Mouse (Mus musculus) heart, embryonic 13.5 days (tissue): ENCODE measurements around the gene Zfp422. TPM values are rescaled to one million over a fixed set of nuclear protein-coding genes. Genes with fewer than 3 reads are reported as not detected.
A peak's percentile ranks its signal among the peaks of the same experiment; 100 is the strongest.

Experiments used
- ATAC-seq: fragments of 200-750 bp; cut with Nextera tagmentation; 2 replicates; pipeline ENCODE4 v1.8.0; 2017; ENCODE audit warnings: moderate TSS enrichment; ENCODE audit not compliant: insufficient number of reproducible peaks, low FRiP score, low TSS enrichment; ENCODE audit errors: extremely low read depth
- H3K27ac ChIP-seq: fragments of 300-500 bp; sonication (generic); replicated peaks from 2 replicates; pipeline ENCODE4 v1.5.1; 2015; ENCODE audit warnings: moderate library complexity, mild to moderate bottlenecking, inconsistent platforms
- H3K27me3 ChIP-seq: fragments of 300-500 bp; sonication (generic); replicated peaks from 2 replicates; pipeline ENCODE4 v1.6.1; 2015; ENCODE audit warnings: mild to moderate bottlenecking, inconsistent platforms
- H3K36me3 ChIP-seq: fragments of 300-500 bp; sonication (generic); 2 replicates; pipeline ENCODE4 v1.6.1; 2015; ENCODE audit warnings: mild to moderate bottlenecking, inconsistent platforms
- H3K4me1 ChIP-seq: fragments of 300-500 bp; sonication (generic); 2 replicates; pipeline ENCODE4 v1.6.1; 2015; ENCODE audit warnings: inconsistent platforms
- H3K4me2 ChIP-seq: fragments of 300-500 bp; sonication (generic); 2 replicates; pipeline ENCODE4 v1.6.1; 2015; ENCODE audit warnings: inconsistent platforms, mild to moderate bottlenecking, moderate library complexity
- H3K4me3 ChIP-seq: fragments of 300-500 bp; sonication (generic); 2 replicates; pipeline ENCODE4 v1.5.1; 2015; ENCODE audit warnings: moderate library complexity, mild to moderate bottlenecking, inconsistent platforms
- H3K9ac ChIP-seq: fragments of 300-500 bp; sonication (generic); 2 replicates; pipeline ENCODE4 v1.6.1; 2015; ENCODE audit warnings: inconsistent platforms, mild to moderate bottlenecking, moderate library complexity
- H3K9me3 ChIP-seq: fragments of 300-500 bp; sonication (generic); 2 replicates; pipeline ENCODE4 v1.6.1; 2016; ENCODE audit warnings: inconsistent platforms
- WGBS: fragments of 180-500 bp; shearing (Covaris S2); methylation state at CpG from one replicate; pipeline ENCODE4 v1.1.7; 2015; ENCODE audit warnings: mixed read lengths; 5-methylcytosine and 5-hydroxymethylcytosine counted together
- polyA plus RNA-seq: library from polyadenylated mRNA; unstranded; fragments of >200 nt; fragmentation: Nextera tagmentation; extraction: Ambion mirVana; gene quantifications from 2 replicates; pipeline ENCODE4 v1.2.1, GENCODE M21; 2015

Zfp422 gene
- 82.4 and 83.3 TPM in 2 replicates for polyA plus RNA-seq

DNA sequence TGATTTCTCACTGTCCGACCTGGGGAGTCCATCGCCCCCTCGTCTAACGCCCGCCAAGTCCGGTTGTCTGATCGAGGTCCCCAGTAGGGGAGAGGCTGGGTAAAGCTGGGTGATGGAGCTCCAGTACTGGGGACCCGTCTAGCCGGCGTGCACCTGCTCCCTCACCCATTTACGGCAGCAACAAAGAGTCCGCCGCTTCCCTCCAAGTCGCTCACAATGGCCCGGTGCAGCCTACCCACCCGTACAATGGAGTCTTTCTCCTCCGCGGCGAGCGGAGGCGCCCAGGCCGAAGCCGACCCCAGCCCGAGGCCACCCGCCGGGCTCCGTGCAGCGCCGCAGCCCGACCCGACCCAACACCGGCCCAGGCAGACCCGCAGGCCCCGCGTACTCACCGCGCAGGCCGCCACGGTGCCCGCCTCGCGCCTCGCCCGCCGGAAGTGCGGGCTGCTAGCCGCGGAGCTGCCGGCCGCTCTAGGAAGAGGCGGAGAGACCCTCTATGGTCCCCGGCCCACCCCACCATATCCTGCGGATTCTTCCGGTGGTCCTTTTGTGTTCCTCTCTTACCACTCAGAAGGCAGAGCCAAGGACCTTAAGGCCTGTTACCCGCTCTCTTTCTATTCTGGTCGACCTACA, at the start of gene Zfp422:
TSS of gene Zfp422 (minus strand) at position 461 of the 633 bp plus-strand sequence.
- Histone ChIP-seq H3K4me2 (peak within 1 kb of the TSS; percentile 85), H3K27me3 (no peaks in the 10 kb centered on the region), H3K4me3 (peak within 1 kb of the TSS; percentile 93), H3K36me3 (peaks cover 27% of the 10 kb centered on the region), H3K9ac (peak within 1 kb of the TSS; percentile 99), H3K9me3 (no peaks in the 10 kb centered on the region), H3K27ac (peak within 1 kb of the TSS; percentile 92), H3K4me1 (peaks cover 13% of the 10 kb centered on the region)
- under 1% methylated on average over 46 of the region's 56 CpGs for WGBS
- ATAC-seq: peak; percentile 61; the same call in 1 of the 2 replicates

DNA sequence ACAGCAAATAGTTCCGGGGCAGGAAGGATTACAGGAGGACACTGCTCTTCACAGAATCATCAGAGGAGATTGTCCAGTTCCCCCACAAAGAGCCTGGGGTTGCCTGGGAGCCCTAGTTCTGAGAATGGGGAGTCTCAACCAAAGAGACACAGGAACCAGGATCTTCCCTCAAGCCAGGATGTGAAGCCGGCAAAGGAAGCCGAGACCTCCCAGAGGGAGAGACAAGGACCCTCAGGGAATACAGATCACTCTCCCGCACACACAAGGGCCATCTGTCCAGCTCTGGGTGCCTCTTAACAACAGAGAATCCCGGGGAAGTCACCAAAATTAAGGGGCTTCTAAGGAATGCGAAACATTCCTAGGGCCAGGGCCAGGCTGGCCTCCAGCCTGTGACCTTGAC, 48.5 kb upstream of the Zfp422 start:
- ATAC-seq: no peak
- Histone ChIP-seq H3K9me3 (no peaks in the 10 kb centered on the region), H3K9ac (no peak overlapping the region), H3K36me3 (no peaks in the 10 kb centered on the region), H3K27ac (no peak overlapping the region), H3K4me3 (no peak overlapping the region), H3K4me1 (peaks cover 56% of the 10 kb centered on the region), H3K27me3 (peaks cover 3% of the 10 kb centered on the region; the same call in 1 of the 2 replicates), H3K4me2 (no peak overlapping the region)
- WGBS: 56% methylated on average over 6 of the region's 6 CpGs

DNA sequence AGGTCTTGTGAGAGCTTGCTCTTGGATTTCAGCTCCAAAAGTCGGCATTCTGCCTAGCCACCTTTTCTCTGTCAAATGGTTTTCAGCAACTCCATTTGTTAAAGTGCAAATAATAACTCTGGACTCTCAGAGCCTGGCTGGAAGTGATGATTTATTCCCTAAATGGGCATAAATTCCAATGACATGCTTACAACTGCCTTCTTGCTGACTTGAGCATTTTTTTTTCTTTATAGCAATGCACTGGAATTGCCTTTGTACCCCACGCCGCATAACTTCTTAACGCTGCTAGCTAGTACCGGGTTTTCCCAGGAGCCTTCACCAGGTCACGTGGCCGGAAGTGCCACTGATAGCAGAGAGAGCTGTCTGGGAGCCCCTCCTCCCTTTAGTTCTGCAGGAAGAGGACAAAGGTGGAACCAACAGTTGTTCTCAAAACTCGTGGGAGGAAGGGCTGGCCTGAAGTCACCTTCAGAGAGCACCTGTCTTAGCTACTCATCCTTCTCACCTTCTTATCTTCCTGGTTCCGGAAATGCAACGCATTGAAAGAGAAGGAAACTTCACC, 47.6 kb upstream of the Zfp422 start:
- H3K27me3 ChIP-seq: peaks cover 12% of the 10 kb centered on the region; the same call in 1 of the 2 replicates
- H3K9ac ChIP-seq: no peak overlapping the region
- no peak for ATAC-seq
- H3K27ac ChIP-seq: no peak overlapping the region
- peaks cover 60% of the 10 kb centered on the region for H3K4me1 ChIP-seq
- H3K4me2 ChIP-seq: peak overlapping the region; percentile 37
- H3K9me3 ChIP-seq: no peaks in the 10 kb centered on the region
- H3K36me3 ChIP-seq: no peaks in the 10 kb centered on the region
- WGBS: 31% methylated on average over 10 of the region's 10 CpGs
- no peak overlapping the region for H3K4me3 ChIP-seq

DNA sequence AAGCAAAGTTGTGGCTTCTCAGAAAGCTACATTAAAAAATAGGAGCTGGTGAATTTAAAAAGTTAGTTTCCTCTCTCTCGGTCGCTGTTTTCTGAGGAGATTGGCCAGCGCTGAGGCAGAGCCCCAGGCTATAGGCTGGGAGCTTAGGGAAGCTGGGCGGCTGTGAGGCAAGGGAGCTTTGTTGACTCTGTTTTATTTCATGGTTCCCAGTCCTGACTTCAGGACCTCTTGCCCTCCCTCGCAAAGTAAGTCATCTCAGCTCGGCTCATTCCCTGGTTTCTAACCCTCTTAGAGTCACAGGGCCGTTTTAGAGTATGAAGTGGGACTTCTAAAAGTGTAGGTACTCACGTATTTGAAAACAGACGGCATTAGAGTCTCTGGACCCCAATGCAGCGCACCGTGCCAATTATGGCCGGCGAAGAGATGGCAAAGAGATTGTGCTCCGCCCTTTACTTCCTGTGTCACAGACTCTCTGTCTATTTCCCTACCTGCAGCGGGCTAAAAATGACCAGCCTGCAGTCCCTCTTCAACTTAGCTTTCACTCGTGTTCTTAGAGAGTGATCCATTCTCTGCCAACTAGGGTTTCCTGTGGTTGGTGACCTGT, 45.6 kb upstream of the Zfp422 start:
- WGBS: 24% methylated on average over 16 of the region's 16 CpGs
- ATAC-seq: no peak
- Histone ChIP-seq H3K4me1 (peaks cover 63% of the 10 kb centered on the region), H3K27ac (peak overlapping the region; percentile 76), H3K27me3 (peaks cover 22% of the 10 kb centered on the region; the same call in 1 of the 2 replicates), H3K9ac (peak overlapping the region; percentile 76), H3K4me2 (peak overlapping the region; percentile 93), H3K9me3 (no peaks in the 10 kb centered on the region), H3K36me3 (no peaks in the 10 kb centered on the region), H3K4me3 (peak overlapping the region; percentile 61)

DNA sequence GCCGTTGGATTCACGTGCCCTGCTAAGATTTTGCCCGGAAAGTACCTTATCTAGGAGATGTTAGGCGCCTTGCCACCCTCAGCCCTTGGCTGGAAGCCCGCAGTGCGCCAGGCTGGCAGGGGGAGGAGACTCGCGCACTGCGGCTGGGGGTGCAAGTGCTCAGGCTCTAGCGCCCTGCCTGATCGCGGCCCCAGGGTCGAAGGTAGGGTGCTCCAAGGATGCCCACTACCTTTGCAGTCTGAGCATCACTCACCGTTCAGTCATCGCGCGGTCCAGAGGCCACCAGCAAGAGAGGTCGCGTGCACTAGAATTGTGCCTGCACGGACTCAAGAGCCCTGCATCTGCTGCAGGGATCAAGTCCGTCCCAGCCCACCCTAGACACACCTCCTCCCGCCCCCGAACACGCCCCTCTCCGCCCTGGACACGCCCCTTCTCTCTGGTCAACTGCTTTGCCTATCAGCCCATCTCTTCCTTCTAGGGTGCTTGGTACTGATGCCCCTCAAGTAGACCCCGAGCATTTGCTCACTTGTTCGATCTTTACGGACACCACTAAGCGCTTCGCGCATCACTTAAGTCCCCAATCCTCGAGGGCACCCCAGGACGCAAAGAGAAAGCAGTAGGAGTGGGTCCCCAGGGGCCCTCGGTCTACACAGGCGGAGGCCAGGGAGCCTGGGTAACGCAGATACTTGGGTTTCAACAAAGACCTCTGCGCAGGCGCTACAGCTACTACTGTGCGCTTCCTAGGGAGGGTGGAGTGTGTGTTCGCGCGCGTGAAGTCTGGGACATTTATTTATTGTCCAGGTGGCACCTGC, 44.9 kb upstream of the Zfp422 start, which contains the start of gene Rassf4:
TSS of gene Rassf4 (minus strand) at position 482 of the 812 bp plus-strand sequence.
- peaks cover 63% of the 10 kb centered on the region for H3K4me1 ChIP-seq
- no peaks in the 10 kb centered on the region for H3K36me3 ChIP-seq
- H3K4me2 ChIP-seq: peak within 1 kb of the TSS; percentile 93
- H3K27me3 ChIP-seq: peaks cover 22% of the 10 kb centered on the region; the same call in 1 of the 2 replicates
- peak within 1 kb of the TSS; percentile 76 for H3K27ac ChIP-seq
- peak within 1 kb of the TSS; percentile 61 for H3K4me3 ChIP-seq
- WGBS: under 1% methylated on average over 44 of the region's 44 CpGs
- ATAC-seq: peak; percentile 64; the same call in 1 of the 2 replicates
- no peaks in the 10 kb centered on the region for H3K9me3 ChIP-seq
- H3K9ac ChIP-seq: peak within 1 kb of the TSS; percentile 76

DNA sequence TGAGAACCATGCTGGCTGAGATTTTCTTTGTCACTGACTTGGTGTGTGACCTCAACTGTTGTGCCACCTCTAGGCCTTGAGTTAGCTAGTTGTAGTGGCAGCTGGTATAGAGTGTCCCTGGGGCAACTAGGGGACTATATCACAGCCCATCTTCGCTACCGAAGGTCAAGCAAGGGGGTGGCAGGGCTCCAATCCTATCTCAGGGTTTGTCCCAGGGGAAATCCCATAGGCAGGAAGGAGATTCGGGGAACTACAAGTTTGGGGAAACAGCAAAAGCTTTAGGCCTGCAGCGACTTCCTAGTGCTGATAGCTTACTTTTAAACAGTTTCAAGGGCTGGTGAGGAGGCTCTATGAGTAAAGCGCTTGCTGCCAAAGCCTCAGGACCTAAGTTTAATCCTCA, 43.5 kb upstream of the Zfp422 start:
- 59% methylated on average over 5 of the region's 5 CpGs for WGBS
- ATAC-seq: no peak
- Histone ChIP-seq H3K4me3 (peak overlapping the region; percentile 61; the same call in 1 of the 2 replicates), H3K9me3 (no peaks in the 10 kb centered on the region), H3K27ac (no peak overlapping the region), H3K4me2 (peak overlapping the region; percentile 93), H3K4me1 (peaks cover 60% of the 10 kb centered on the region), H3K27me3 (peaks cover 22% of the 10 kb centered on the region; the same call in 1 of the 2 replicates), H3K9ac (0 out of 2 replicates have a peak overlapping the region, but pooled peaks have one; percentile 45), H3K36me3 (no peaks in the 10 kb centered on the region)

DNA sequence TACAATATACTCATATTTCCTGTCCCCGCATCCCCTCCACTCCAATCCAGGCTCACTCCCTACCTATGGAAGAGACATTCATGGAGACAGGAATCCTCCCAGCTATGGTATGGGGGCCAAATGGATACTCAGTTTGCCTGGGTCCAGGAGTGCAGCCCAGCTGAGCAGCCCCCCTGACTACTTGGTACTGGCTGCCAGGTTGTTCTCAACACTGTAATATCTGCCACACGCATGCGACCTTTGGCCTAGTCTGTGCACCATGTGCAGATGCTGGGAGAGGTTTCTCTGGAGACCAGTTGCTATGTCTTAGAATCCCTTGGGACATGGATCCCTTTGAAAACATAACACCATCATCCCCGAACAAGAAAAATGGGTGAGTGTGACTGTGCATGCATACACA, 43.0 kb upstream of the Zfp422 start:
- peaks cover 54% of the 10 kb centered on the region for H3K4me1 ChIP-seq
- WGBS: 90% methylated on average over 4 of the region's 4 CpGs
- H3K36me3 ChIP-seq: no peaks in the 10 kb centered on the region
- no peak for ATAC-seq
- no peak overlapping the region for H3K27ac ChIP-seq
- no peak overlapping the region for H3K4me2 ChIP-seq
- peaks cover 22% of the 10 kb centered on the region; the same call in 1 of the 2 replicates for H3K27me3 ChIP-seq
- H3K4me3 ChIP-seq: no peak overlapping the region
- H3K9me3 ChIP-seq: no peaks in the 10 kb centered on the region
- H3K9ac ChIP-seq: no peak overlapping the region

DNA sequence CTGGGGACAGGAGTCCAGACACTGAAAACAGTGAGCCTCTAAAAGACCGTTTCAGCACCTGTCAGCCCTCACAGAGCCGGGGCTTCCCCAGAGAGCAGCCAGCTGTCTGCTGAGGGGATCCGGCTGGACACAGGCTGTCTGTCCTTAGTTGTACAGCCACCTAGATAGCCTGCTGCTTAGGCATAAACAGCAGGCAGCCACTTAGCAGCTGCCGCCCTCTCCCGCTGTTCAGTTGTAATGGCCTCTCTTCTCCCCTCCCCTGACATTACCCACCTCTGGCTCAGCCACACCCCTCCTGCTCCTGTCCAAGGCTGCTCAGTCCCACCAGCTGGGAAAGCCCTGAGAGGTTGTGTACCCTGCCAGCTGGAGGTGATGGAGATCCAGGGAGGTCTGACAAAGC, 42.2 kb upstream of the Zfp422 start:
- H3K4me1 ChIP-seq: peaks cover 46% of the 10 kb centered on the region
- H3K9me3 ChIP-seq: no peaks in the 10 kb centered on the region
- WGBS: 11% methylated on average over 5 of the region's 5 CpGs
- no peak overlapping the region for H3K4me2 ChIP-seq
- H3K9ac ChIP-seq: peak overlapping the region; percentile 47; the same call in 1 of the 2 replicates
- peaks cover 22% of the 10 kb centered on the region; the same call in 1 of the 2 replicates for H3K27me3 ChIP-seq
- ATAC-seq: peak; percentile 21; the same call in 1 of the 2 replicates
- no peaks in the 10 kb centered on the region for H3K36me3 ChIP-seq
- no peak overlapping the region for H3K4me3 ChIP-seq
- no peak overlapping the region for H3K27ac ChIP-seq

DNA sequence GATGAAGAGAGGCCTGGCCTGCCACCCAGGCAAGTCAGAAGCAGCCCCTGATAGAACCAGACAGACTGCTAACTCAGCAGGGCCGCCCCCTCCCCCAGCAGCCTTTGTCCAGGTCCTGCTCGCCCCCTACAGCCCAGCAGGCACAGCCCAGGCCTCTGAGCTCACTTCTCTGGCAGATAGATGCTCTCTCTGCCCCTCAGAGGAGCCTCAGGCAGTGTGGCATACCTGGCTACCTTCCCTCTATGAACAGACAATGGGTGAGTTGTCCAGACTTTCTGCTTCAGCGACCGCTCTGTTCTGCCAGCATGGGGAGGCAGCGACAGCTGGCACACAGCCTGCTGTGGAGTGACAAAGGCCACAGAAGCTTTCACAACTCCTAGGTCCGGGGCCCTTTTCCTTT, 41.3 kb upstream of the Zfp422 start:
- H3K4me1 ChIP-seq: peaks cover 49% of the 10 kb centered on the region
- H3K4me2 ChIP-seq: no peak overlapping the region
- no peak for ATAC-seq
- 47% methylated on average over 6 of the region's 6 CpGs for WGBS
- no peak overlapping the region for H3K4me3 ChIP-seq
- peaks cover 22% of the 10 kb centered on the region; the same call in 1 of the 2 replicates for H3K27me3 ChIP-seq
- no peak overlapping the region for H3K27ac ChIP-seq
- H3K9me3 ChIP-seq: no peaks in the 10 kb centered on the region
- peak overlapping the region; percentile 2; the same call in 1 of the 2 replicates for H3K9ac ChIP-seq
- H3K36me3 ChIP-seq: no peaks in the 10 kb centered on the region

DNA sequence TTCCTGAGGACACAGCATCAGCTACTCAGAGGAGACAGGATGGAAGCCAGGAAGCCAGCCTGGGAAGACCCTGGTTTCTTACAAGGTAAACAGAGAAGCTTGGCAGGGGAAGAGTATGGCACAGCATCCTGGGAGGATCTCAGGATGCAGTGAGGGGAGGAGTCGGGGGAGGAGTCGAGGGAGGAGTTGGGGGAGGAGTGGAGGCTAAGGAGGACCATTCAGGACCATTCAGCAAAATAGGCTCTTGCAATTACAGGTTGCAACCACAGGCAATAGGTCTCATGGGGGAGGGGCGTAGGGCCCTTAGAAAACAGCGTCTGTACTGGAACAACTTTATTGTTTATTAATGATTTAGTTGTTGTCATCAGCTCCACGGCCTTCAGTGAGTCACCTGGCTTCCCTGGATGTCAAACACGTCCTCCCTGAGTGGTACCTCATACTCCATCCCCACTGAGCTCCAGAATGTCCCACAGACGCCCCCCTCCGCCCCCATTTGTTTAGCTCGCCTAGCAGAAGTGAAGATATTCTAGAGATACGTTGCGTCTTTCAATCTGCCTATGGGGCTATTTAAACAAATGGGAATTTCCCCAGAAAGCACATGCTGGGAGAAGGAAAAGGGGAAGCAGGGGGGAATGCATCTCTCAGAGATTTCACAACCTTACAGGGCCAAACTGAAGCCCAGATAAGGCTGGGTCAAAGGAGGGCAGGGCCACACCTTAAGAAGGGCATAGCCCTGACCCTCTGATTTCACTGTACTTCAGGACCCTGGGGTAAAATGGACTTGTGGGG, 40.1 kb upstream of the Zfp422 start:
- Histone ChIP-seq H3K9ac (no peak overlapping the region), H3K27ac (no peak overlapping the region), H3K27me3 (peaks cover 22% of the 10 kb centered on the region; the same call in 1 of the 2 replicates), H3K4me2 (no peak overlapping the region), H3K9me3 (no peaks in the 10 kb centered on the region), H3K36me3 (no peaks in the 10 kb centered on the region), H3K4me1 (peaks cover 48% of the 10 kb centered on the region), H3K4me3 (no peak overlapping the region)
- ATAC-seq: no peak
- WGBS: 38% methylated on average over 11 of the region's 11 CpGs
